Mouse (Mus musculus) limb, embryonic 15.5 days (tissue): ENCODE data around the gene Ssbp2. TPM values are rescaled to one million over a fixed set of nuclear protein-coding genes. Genes with fewer than 3 reads are reported as not detected.

Experiments used
- ATAC-seq: fragments of 200-750 bp; cut with Nextera tagmentation; 2 replicates; pipeline ENCODE4 v1.8.0; 2017; ENCODE audit warnings: low read depth, moderate TSS enrichment; ENCODE audit not compliant: insufficient number of reproducible peaks, low FRiP score, low TSS enrichment
- H3K27ac ChIP-seq: fragments of 300-500 bp; sonication (generic); 2 replicates; pipeline ENCODE4 v1.5.1; 2015; ENCODE audit warnings: moderate library complexity, mild to moderate bottlenecking, inconsistent platforms
- H3K27me3 ChIP-seq: fragments of 300-500 bp; sonication (generic); 2 replicates; pipeline ENCODE4 v1.6.1; 2015; ENCODE audit warnings: inconsistent platforms
- H3K36me3 ChIP-seq: fragments of 300-500 bp; sonication (generic); 2 replicates; pipeline ENCODE4 v1.6.1; 2015; ENCODE audit warnings: inconsistent platforms
- H3K4me1 ChIP-seq: fragments of 300-500 bp; sonication (generic); 2 replicates; pipeline ENCODE4 v1.6.1; 2015; ENCODE audit warnings: inconsistent platforms
- H3K4me2 ChIP-seq: fragments of 300-500 bp; sonication (generic); 2 replicates; pipeline ENCODE4 v1.6.1; 2015; ENCODE audit warnings: mild to moderate bottlenecking, inconsistent platforms
- H3K4me3 ChIP-seq: fragments of 300-500 bp; sonication (generic); 2 replicates; pipeline ENCODE4 v1.5.1; 2015; ENCODE audit warnings: mild to moderate bottlenecking, inconsistent platforms
- H3K9ac ChIP-seq: fragments of 300-500 bp; sonication (generic); 2 replicates; pipeline ENCODE4 v1.6.1; 2015; ENCODE audit warnings: inconsistent platforms
- H3K9me3 ChIP-seq: fragments of 300-500 bp; sonication (generic); 2 replicates; pipeline ENCODE4 v1.6.1; 2016; ENCODE audit warnings: inconsistent platforms
- WGBS: fragments of 180-500 bp; shearing (Covaris S2); methylation state at CpG from one replicate; pipeline ENCODE4 v1.1.7; 2015; 5-methylcytosine and 5-hydroxymethylcytosine counted together
- polyA plus RNA-seq: library from polyadenylated mRNA; unstranded; fragments of >200 nt; fragmentation: Nextera tagmentation; extraction: Ambion mirVana; gene quantifications from 2 replicates; pipeline ENCODE4 v1.2.1, GENCODE M21; 2015

Gene Ssbp2
- polyA plus RNA-seq, 1 experiment from 2014 or later = 167 TPM

- no peak overlapping the region for H3K4me2 ChIP-seq
- H3K27me3 ChIP-seq = no peaks in the 10 kb centered on the region
- H3K36me3 ChIP-seq = peaks cover 7% of the 10 kb centered on the region; the same call in 1 of the 2 replicates
- H3K27ac ChIP-seq = no peak overlapping the region
- H3K4me1 ChIP-seq = no peaks in the 10 kb centered on the region
- H3K9me3 ChIP-seq = no peaks in the 10 kb centered on the region
- WGBS = 63% methylated on average over 7 of the region's 7 CpGs
- no peak for ATAC-seq
- no peak overlapping the region for H3K4me3 ChIP-seq
- H3K9ac ChIP-seq = no peak overlapping the region
Measured at GRCm38 (mm10) chr13:91649926-91650325, 189.8 kb downstream of the Ssbp2 start.

DNA sequence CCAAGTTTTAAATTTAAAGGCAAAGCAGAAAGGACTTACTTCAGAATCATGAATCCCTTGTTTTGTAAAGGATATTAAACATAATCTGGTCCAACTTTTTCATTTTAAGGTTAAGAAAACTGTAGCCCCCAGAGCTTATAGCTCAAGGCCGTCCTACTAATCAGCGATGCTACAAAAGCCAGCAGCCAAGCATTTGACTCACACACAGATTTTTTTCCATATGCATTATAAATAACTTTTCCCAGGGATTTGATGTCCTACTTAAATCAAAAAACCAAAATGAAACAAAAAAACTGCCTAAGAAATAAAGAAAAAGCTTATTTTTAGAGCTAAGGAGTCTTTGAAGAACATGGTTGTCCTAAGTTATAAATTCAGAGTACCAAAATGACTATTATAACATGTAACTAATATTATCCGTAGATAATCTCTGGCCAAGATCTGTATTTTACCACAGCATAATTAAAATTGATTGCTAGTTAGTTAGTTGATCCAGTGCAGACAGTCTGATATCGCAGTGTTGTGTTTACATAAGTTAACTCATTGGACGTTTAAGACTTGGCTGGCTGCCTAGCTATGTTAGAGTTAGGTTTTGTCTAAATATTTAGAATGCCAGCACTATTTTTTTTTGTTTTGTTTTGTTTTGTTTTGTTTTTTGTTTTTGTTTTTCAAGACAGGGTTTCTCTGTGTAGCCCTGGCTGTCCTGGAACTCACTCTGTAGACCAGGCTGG is 201.1 kb downstream of the Ssbp2 start:
- H3K4me1 ChIP-seq = no peaks in the 10 kb centered on the region
- 60% methylated on average over 5 of the region's 5 CpGs for WGBS
- H3K27me3 ChIP-seq = no peaks in the 10 kb centered on the region

GRCm38 (mm10) chr13:91662751-91663150 is 202.7 kb downstream of the Ssbp2 start:
- Histone ChIP-seq H3K9ac (no peak overlapping the region), H3K27ac (no peak overlapping the region), H3K4me1 (no peaks in the 10 kb centered on the region), H3K4me3 (no peak overlapping the region), H3K9me3 (no peaks in the 10 kb centered on the region), H3K4me2 (no peak overlapping the region), H3K27me3 (no peaks in the 10 kb centered on the region), H3K36me3 (no peaks in the 10 kb centered on the region)
- 46% methylated on average over 2 of the region's 2 CpGs for WGBS
- ATAC-seq = no peak

More for the DNA sequence above, 201.1 kb downstream of the Ssbp2 start:
- no peak for ATAC-seq
- H3K9ac ChIP-seq = no peak overlapping the region
- H3K4me2 ChIP-seq = no peak overlapping the region
- no peaks in the 10 kb centered on the region for H3K36me3 ChIP-seq
- no peak overlapping the region for H3K4me3 ChIP-seq
- H3K27ac ChIP-seq = no peak overlapping the region
- no peaks in the 10 kb centered on the region for H3K9me3 ChIP-seq

DNA sequence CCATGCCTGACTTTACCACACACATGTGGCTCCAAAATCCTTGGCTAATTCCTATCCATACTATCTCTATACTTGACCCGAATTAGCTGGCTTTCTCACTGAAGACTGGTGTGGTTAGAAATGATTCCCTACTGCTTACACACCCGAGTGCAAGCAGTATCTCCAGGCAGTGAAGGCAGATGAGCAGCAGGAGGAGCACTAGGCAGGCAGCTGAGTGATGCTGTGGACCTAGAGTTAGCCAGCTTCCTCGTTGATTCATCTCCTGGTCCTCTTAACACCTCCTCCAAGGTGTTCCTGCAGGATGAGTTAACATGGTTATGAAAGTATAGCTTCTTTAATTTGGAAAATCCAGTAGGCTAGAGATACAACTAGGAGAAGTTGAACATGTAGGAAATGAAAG is 213.2 kb downstream of the Ssbp2 start:
- H3K9ac ChIP-seq = no peak overlapping the region
- no peak overlapping the region for H3K4me2 ChIP-seq
- no peaks in the 10 kb centered on the region for H3K4me1 ChIP-seq
- no peak for ATAC-seq
- H3K27me3 ChIP-seq = no peaks in the 10 kb centered on the region
- no peak overlapping the region for H3K27ac ChIP-seq
- 77% methylated on average over 3 of the region's 3 CpGs for WGBS
- H3K4me3 ChIP-seq = no peak overlapping the region
- H3K9me3 ChIP-seq = no peaks in the 10 kb centered on the region
- H3K36me3 ChIP-seq = peaks cover 16% of the 10 kb centered on the region

DNA sequence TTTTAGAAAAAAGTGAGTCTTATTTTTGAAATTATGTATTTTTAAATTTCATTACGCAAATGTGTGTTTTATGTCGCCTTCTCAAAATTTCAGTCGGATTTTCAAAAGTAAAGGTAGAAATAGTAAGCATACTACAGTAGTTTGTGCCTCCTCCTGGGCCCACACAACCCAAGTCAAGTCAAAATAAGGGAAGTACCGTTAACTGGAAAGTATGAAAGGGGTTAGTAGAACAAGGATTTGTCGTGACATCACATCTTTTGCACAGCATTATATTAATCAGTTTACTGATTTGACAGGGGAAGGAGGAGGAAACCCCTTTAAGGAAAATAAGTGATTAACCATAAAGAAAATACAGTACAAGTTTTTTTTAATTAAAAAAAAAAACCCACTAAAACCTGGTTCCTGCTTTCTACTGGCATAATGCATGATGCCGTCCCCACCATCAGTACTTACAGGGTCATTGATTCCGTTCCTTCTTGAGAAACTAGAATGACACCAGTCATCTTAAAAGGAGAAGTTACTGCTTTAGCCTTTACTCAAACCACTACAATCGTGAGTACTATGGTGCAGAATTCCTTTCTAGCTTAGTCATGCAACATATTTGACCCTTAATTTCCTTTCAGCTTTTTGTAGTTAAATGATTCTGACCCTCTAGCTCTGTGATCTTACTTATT is 220.8 kb downstream of the Ssbp2 start:
- Histone ChIP-seq H3K9me3 (no peaks in the 10 kb centered on the region), H3K27me3 (no peaks in the 10 kb centered on the region), H3K36me3 (peaks cover 14% of the 10 kb centered on the region; the same call in 1 of the 2 replicates), H3K4me3 (no peak overlapping the region), H3K9ac (no peak overlapping the region), H3K4me1 (no peaks in the 10 kb centered on the region), H3K27ac (no peak overlapping the region), H3K4me2 (no peak overlapping the region)
- 87% methylated on average over 8 of the region's 8 CpGs for WGBS
- ATAC-seq = no peak

DNA sequence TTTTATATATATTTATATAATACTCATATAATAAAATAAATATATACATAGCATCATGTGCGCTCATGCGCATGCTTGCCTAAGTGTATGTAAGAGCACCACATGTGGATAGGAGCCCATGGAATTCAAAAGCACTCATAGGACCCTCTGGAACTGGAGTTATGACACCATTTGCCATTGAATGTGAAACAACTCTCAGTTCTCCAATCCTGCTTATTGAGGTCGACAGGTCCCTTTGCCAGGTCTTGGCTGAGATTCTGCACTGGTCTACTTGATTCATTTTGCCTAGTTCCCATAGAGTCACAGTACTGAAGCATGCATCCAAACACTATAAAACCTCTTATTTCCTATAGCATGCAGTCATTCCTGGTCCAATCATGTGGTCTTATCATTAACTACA is 221.4 kb downstream of the Ssbp2 start:
- no peak overlapping the region for H3K27ac ChIP-seq
- H3K27me3 ChIP-seq = no peaks in the 10 kb centered on the region
- no peak overlapping the region for H3K4me2 ChIP-seq
- no peaks in the 10 kb centered on the region for H3K4me1 ChIP-seq
- H3K36me3 ChIP-seq = peaks cover 17% of the 10 kb centered on the region
- 94% methylated on average over 3 of the region's 3 CpGs for WGBS
- H3K9me3 ChIP-seq = no peaks in the 10 kb centered on the region
- H3K4me3 ChIP-seq = no peak overlapping the region
- H3K9ac ChIP-seq = no peak overlapping the region
- ATAC-seq = no peak

DNA sequence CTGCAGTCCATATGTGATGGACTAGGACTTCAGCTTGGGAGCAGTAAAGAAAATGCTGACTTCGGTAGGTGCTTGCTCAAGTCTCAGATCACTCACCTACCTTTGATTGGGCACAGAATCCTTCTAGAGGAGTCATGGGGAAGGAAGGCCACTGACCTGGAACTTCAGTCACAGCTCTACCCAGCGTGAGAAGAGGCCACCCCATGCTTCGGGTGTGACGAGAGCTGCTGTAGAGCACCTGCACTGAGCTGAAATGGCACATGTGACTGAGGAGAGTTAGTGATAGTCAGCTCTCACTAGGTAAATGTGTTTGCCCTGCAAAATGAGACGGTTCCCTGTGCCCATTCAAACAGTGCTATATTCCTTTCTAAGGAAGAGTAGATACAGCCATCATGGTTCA is 230.0 kb downstream of the Ssbp2 start:
- 0 out of 2 replicates have a peak, but pooled peaks cover 6% of the 10 kb centered on the region for H3K4me1 ChIP-seq
- no peak overlapping the region for H3K4me3 ChIP-seq
- H3K9me3 ChIP-seq = no peaks in the 10 kb centered on the region
- ATAC-seq = no peak
- H3K36me3 ChIP-seq = peaks cover 27% of the 10 kb centered on the region
- no peak overlapping the region for H3K9ac ChIP-seq
- H3K27ac ChIP-seq = peak overlapping the region; percentile 48; the same call in 1 of the 2 replicates
- H3K4me2 ChIP-seq = no peak overlapping the region
- H3K27me3 ChIP-seq = no peaks in the 10 kb centered on the region
- WGBS = 74% methylated on average over 5 of the region's 5 CpGs

- Histone ChIP-seq H3K27me3 (no peaks in the 10 kb centered on the region), H3K9me3 (no peaks in the 10 kb centered on the region), H3K4me1 (0 out of 2 replicates have a peak, but pooled peaks cover 6% of the 10 kb centered on the region), H3K27ac (no peak overlapping the region), H3K4me2 (no peak overlapping the region), H3K36me3 (peaks cover 17% of the 10 kb centered on the region), H3K4me3 (no peak overlapping the region), H3K9ac (no peak overlapping the region)
- no peak for ATAC-seq
- 67% methylated on average over 7 of the region's 7 CpGs for WGBS
Measured at GRCm38 (mm10) chr13:91693615-91694014, 233.5 kb downstream of the Ssbp2 start.

DNA sequence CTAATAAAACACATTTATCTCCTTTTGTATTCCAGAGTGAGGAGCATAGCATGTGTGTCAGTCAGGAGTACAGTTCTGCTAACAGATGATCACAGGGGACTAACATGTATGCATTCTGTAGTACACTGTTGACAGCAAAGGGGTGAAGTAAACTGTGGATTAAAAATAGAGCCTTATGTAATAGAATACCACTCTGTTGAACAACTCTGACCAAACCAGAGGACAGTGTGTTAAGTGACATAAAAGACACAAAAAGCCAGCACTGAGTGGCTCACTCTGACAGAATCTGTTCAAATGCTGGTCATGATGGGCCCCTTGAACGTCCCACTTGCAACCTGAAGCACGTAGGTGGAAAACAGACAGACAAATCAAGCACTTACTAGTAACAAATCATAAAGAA is 235.3 kb downstream of the Ssbp2 start:
- Histone ChIP-seq H3K4me3 (no peak overlapping the region), H3K9ac (no peak overlapping the region), H3K36me3 (peaks cover 19% of the 10 kb centered on the region), H3K27me3 (no peaks in the 10 kb centered on the region), H3K27ac (no peak overlapping the region), H3K4me1 (no peaks in the 10 kb centered on the region), H3K4me2 (no peak overlapping the region), H3K9me3 (no peaks in the 10 kb centered on the region)
- WGBS = 82% methylated on average over 2 of the region's 2 CpGs
- no peak for ATAC-seq

- Histone ChIP-seq H3K27ac (no peak overlapping the region), H3K4me2 (no peak overlapping the region), H3K9ac (no peak overlapping the region), H3K4me3 (no peak overlapping the region), H3K36me3 (peaks cover 25% of the 10 kb centered on the region), H3K9me3 (no peaks in the 10 kb centered on the region), H3K4me1 (no peaks in the 10 kb centered on the region), H3K27me3 (no peaks in the 10 kb centered on the region)
- WGBS = 73% methylated on average over 2 of the region's 2 CpGs
- ATAC-seq = no peak
Measured at GRCm38 (mm10) chr13:91696109-91696645, 236.1 kb downstream of the Ssbp2 start.

DNA sequence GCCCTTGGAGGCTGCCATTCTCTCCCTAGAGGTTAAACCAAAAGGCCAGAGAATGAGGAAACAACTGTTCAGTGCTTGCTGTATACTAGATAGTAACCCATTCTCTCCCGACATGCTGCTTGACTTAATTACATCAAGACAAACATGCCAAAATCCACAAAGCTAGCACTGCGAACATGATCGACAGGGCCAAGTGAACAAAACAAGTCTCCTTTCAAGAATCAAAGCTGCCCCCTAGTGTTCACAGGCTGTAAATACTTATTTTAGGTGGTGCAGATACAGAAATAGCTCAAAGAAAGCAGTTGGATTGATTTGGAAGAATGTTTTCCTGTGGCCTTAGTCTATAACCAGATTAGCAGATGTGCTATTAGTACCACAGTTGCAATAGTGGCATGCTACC is 236.9 kb downstream of the Ssbp2 start:
- no peaks in the 10 kb centered on the region for H3K4me1 ChIP-seq
- no peak overlapping the region for H3K27ac ChIP-seq
- no peak for ATAC-seq
- WGBS = 25% methylated on average over 3 of the region's 3 CpGs
- no peak overlapping the region for H3K4me3 ChIP-seq
- no peaks in the 10 kb centered on the region for H3K27me3 ChIP-seq
- no peak overlapping the region for H3K4me2 ChIP-seq
- no peak overlapping the region for H3K9ac ChIP-seq
- peaks cover 28% of the 10 kb centered on the region for H3K36me3 ChIP-seq
- H3K9me3 ChIP-seq = no peaks in the 10 kb centered on the region

DNA sequence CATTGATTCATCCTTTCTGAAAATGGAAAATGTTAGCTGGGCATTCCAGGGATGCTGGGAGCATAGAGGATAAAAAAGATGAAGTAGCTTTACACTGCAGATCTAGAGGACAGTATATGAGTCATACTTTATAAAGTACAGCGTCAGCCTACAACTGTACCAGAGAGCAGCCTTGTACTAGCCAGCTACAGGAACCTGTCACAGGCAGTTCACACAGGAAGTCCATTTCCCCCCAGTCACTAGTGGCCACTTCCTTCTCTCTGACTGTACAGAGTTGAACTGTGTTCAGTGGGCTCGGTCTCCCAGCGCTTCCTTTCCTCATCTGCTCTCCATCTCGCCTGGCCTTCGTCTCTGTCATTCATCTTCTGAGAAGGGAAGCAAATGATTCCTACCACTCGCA is 242.3 kb downstream of the Ssbp2 start:
- no peak for ATAC-seq
- no peak overlapping the region for H3K27ac ChIP-seq
- no peaks in the 10 kb centered on the region for H3K4me1 ChIP-seq
- no peak overlapping the region for H3K4me2 ChIP-seq
- peaks cover 36% of the 10 kb centered on the region for H3K36me3 ChIP-seq
- 79% methylated on average over 6 of the region's 6 CpGs for WGBS
- no peak overlapping the region for H3K4me3 ChIP-seq
- H3K27me3 ChIP-seq = no peaks in the 10 kb centered on the region
- no peak overlapping the region for H3K9ac ChIP-seq
- no peaks in the 10 kb centered on the region for H3K9me3 ChIP-seq
